Mouse (Mus musculus): ENCODE results near the gene Dennd4a. TPM values are rescaled to one million over a fixed set of nuclear protein-coding genes. Genes with fewer than 3 reads are reported as not detected.

Dennd4a gene
- total and polyA plus RNA-seq, 2 experiments from 2014 or later, result 8.8 to 17.6 TPM

DNA sequence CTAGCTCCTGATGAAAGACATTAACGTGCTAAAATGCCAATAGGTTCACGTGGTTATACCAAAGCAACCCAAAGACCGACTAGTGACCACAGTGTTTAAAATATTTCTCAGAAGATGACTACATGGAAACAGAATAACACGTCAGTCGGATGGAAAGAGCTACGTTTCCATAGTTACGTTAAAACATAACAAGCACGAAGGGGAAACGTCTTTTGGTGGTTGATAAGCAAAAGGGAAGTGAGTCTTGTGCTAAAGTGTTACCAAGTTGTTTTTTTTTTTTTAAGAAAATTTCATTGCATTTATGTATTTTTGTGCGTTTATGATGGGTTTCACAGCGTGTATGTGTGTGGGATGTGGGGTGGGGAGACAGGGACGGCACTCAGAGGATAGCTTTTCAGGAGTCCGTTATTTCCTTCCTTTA is 21.8 kb upstream of the Dennd4a start:
- ATAC-seq (no peak), DNase-seq (ENCODE audit: low spot score) (no peak)
- 76% methylated on average over 13 of the region's 13 CpGs for WGBS
- Histone ChIP-seq H3K4me3 (ENCODE audit: low read length) (no peak overlapping the region), H3K27me3 (ENCODE audit: insufficient read depth, low read length) (no peaks in the 10 kb centered on the region), H3K4me1 (ENCODE audit: insufficient read depth, low read length) (no peaks in the 10 kb centered on the region), H3K36me3 (ENCODE audit: insufficient read depth, low read length) (no peaks in the 10 kb centered on the region), H3K9ac (replicated peaks; ENCODE audit: low read length) (no peak overlapping the region), H3K4me2 (ENCODE audit: low read depth, low read length) (no peak overlapping the region), H3K27ac (no peak overlapping the region), H3K9me3 (ENCODE audit: low read length) (no peaks in the 10 kb centered on the region)
- TF ChIP-seq CTCF (IDR thresholded peaks at IDR 0.05; ENCODE audit: low read depth), result no peak

- H3K4me3 ChIP-seq (ENCODE audit: low read length), result no peak overlapping the region
- no peak overlapping the region for H3K9ac ChIP-seq (replicated peaks; ENCODE audit: low read length)
- H3K27ac ChIP-seq, result no peak overlapping the region
- no peaks in the 10 kb centered on the region for H3K9me3 ChIP-seq (ENCODE audit: low read length)
- TF ChIP-seq CTCF (IDR thresholded peaks at IDR 0.05; ENCODE audit: low read depth), result no peak
- WGBS, result 82% methylated on average over 10 of the region's 10 CpGs
- no peaks in the 10 kb centered on the region for H3K27me3 ChIP-seq (ENCODE audit: insufficient read depth, low read length)
- H3K4me2 ChIP-seq (ENCODE audit: low read depth, low read length), result no peak overlapping the region
- no peaks in the 10 kb centered on the region for H3K36me3 ChIP-seq (ENCODE audit: insufficient read depth, low read length)
- DNase-seq (ENCODE audit: low spot score) (no peak), ATAC-seq (no peak)
- no peaks in the 10 kb centered on the region for H3K4me1 ChIP-seq (ENCODE audit: insufficient read depth, low read length)
Observed at GRCm38 (mm10) chr9:64789887-64790400, 21.2 kb upstream of the Dennd4a start.

GRCm38 (mm10) chr9:64790673-64791660 is 20.2 kb upstream of the Dennd4a start:
- no peaks in the 10 kb centered on the region for H3K27me3 ChIP-seq (ENCODE audit: insufficient read depth, low read length)
- TF ChIP-seq CTCF (IDR thresholded peaks at IDR 0.05; ENCODE audit: low read depth), result no peak
- H3K4me3 ChIP-seq (ENCODE audit: low read length), result no peak overlapping the region
- H3K9ac ChIP-seq (replicated peaks; ENCODE audit: low read length), result no peak overlapping the region
- ATAC-seq, result no peak
- no peaks in the 10 kb centered on the region for H3K9me3 ChIP-seq (ENCODE audit: low read length)
- H3K36me3 ChIP-seq (ENCODE audit: insufficient read depth, low read length), result no peaks in the 10 kb centered on the region
- H3K27ac ChIP-seq, result no peak overlapping the region; the same call in 1 of the 2 replicates
- H3K4me2 ChIP-seq (ENCODE audit: low read depth, low read length), result no peak overlapping the region
- DNase-seq (ENCODE audit: low spot score), result no peak
- no peaks in the 10 kb centered on the region for H3K4me1 ChIP-seq (ENCODE audit: insufficient read depth, low read length)
- 81% methylated on average over 7 of the region's 7 CpGs for WGBS

DNA sequence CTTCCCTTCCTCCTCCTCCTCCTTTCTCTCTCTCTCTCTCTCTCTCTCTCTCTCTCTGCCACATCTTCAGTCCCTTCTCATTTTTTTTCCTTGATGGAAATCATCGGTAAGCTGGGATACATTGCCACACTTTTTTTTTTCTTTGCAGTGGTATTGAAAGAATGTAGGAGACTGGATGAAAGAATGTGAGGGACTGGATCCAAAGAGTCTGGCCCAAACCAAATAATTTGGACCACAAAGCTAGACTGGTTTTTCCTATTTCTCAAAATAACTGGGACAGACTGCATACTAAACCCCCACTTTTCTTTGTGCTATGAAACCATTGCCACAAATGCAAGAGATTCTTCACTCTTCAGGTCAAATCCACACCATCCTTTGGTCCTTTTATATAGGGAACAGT is 19.5 kb upstream of the Dennd4a start:
- Histone ChIP-seq H3K4me2 (ENCODE audit: low read depth, low read length) (no peak overlapping the region), H3K27me3 (ENCODE audit: insufficient read depth, low read length) (no peaks in the 10 kb centered on the region), H3K9me3 (ENCODE audit: low read length) (no peaks in the 10 kb centered on the region), H3K4me3 (ENCODE audit: low read length) (no peak overlapping the region), H3K4me1 (ENCODE audit: insufficient read depth, low read length) (no peaks in the 10 kb centered on the region), H3K9ac (replicated peaks; ENCODE audit: low read length) (no peak overlapping the region), H3K27ac (no peak overlapping the region), H3K36me3 (ENCODE audit: insufficient read depth, low read length) (no peaks in the 10 kb centered on the region)
- WGBS, result 68% methylated on average over 1 of the region's 1 CpGs
- DNase-seq (ENCODE audit: low spot score) (no peak), ATAC-seq (no peak)
- no peak for TF ChIP-seq CTCF (IDR thresholded peaks at IDR 0.05; ENCODE audit: low read depth)

GRCm38 (mm10) chr9:64792379-64793274 is 18.5 kb upstream of the Dennd4a start:
- DNase-seq (ENCODE audit: low spot score), result no peak
- no peak for ATAC-seq
- H3K27me3 ChIP-seq (ENCODE audit: insufficient read depth, low read length), result no peaks in the 10 kb centered on the region
- H3K36me3 ChIP-seq (ENCODE audit: insufficient read depth, low read length), result no peaks in the 10 kb centered on the region
- H3K9ac ChIP-seq (replicated peaks; ENCODE audit: low read length), result no peak overlapping the region
- 79% methylated on average over 10 of the region's 10 CpGs for WGBS
- H3K9me3 ChIP-seq (ENCODE audit: low read length), result no peaks in the 10 kb centered on the region
- H3K27ac ChIP-seq, result no peak overlapping the region
- no peak overlapping the region for H3K4me2 ChIP-seq (ENCODE audit: low read depth, low read length)
- H3K4me1 ChIP-seq (ENCODE audit: insufficient read depth, low read length), result no peaks in the 10 kb centered on the region
- no peak for TF ChIP-seq CTCF (IDR thresholded peaks at IDR 0.05; ENCODE audit: low read depth)
- H3K4me3 ChIP-seq (ENCODE audit: low read length), result no peak overlapping the region

GRCm38 (mm10) chr9:64793275-64793590 is 17.9 kb upstream of the Dennd4a start:
- Histone ChIP-seq H3K27me3 (ENCODE audit: insufficient read depth, low read length) (no peaks in the 10 kb centered on the region), H3K9ac (replicated peaks; ENCODE audit: low read length) (no peak overlapping the region), H3K27ac (no peak overlapping the region), H3K4me1 (ENCODE audit: insufficient read depth, low read length) (no peaks in the 10 kb centered on the region), H3K4me3 (ENCODE audit: low read length) (no peak overlapping the region), H3K9me3 (ENCODE audit: low read length) (no peaks in the 10 kb centered on the region), H3K36me3 (ENCODE audit: insufficient read depth, low read length) (no peaks in the 10 kb centered on the region), H3K4me2 (ENCODE audit: low read depth, low read length) (no peak overlapping the region)
- ATAC-seq (no peak), DNase-seq (ENCODE audit: low spot score) (no peak)
- TF ChIP-seq CTCF (IDR thresholded peaks at IDR 0.05; ENCODE audit: low read depth), result no peak

Measured in hindbrain, postnatal 0 days (tissue).